Mouse (Mus musculus) embryo, embryonic 11.5 days (tissue): Measurements from ENCODE around the gene Lrp6.

ENCODE experiments used
- DNase-seq: peaks from one replicate; pipeline ENCODE4 v3.0.0-alpha.2; 2012; ENCODE audit warnings: low read depth, low spot score

Lrp6 gene

DNA sequence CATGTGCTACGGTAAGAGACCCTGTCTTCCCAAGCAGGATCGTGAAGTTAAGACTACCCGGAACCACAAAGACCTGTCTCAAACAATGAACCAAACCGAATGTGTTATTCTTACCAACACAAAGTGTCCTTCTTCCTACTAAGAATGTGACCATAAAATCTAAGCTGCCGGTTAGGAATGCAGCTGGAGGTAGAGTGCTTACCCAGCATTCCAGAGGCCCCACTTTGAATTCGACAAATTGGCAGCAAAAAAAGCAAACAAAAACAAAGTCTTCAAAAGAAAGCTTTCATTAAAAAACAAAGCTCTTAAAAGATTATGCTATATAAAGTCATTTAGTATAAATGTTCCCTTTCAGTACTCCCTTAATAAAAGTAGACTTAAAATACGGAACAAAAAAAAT is 31.6 kb downstream of the Lrp6 start:
- DNase-seq, result no peak

GRCm38 (mm10) chr6:134533021-134533420 is 33.7 kb downstream of the Lrp6 start:
- no peak for DNase-seq

DNA sequence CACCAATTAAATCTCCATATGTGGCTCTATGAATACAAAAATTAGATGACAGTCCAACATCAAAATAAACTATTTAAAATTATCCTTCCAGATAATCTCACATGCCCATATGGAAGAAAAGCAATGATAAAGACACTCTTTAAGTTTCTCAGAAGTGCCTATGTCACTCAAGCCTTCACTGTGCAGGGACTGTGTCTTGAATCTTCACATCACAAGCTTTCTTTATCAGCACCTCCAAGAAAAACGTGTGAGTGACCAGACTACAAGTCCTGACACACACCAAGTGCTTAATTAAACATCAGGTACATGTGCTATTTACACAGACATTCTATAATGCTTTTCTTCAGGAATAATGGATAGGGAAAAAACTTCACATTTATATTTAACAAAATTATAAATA is 34.8 kb downstream of the Lrp6 start:
- no peak for DNase-seq

DNA sequence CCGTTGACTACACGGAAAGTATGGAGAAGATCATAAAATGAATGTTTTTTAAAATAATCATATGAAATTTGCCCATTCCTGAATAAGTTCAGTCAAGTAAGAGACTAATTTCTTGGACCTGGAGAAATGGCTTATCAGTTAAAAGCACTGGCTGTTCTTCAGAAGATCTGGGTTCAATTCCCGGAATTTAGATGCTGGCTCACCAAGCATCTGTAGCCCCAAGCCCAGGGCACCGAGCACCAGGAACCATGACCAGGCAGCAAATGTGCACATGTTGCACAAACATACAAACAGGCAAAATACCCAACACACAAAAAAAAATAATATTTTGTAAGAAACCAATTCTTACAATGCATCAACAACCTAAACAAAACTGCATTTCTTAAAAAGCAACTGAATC is 37.4 kb downstream of the Lrp6 start:
- no peak for DNase-seq

- no peak for DNase-seq
These were observed 38.4 kb downstream of the Lrp6 start for GRCm38 (mm10) chr6:134528396-134528795.

DNA sequence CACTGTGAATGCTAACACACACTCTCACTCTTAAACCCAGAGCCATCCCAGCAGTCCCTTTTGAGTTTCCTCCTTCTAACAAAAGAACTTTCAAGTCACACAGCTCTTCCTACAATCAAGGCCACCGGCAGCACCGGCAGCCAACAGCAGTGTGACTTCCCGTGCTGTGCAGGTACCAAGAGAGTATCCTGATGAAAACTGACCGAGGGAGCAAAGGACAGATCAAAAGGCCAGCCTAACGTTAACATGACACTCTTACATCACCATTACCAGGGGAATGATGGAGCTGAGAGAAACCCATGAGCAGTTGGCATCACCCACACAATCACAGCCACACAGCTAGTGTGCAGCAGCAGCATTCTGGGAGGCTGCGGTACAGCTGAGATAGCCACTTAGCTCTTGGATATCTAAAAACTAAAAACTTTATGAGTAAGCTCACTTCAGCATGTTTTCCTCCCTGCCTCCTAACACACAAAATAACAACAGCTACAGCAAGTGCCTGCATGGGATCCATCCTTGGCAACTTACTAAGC is 39.1 kb downstream of the Lrp6 start:
- no peak for DNase-seq

- no peak for DNase-seq
These were observed 39.8 kb downstream of the Lrp6 start for GRCm38 (mm10) chr6:134526821-134527595.

- no peak for DNase-seq
These were observed 40.5 kb downstream of the Lrp6 start for GRCm38 (mm10) chr6:134526275-134526674.

GRCm38 (mm10) chr6:134521411-134521810 is 45.4 kb downstream of the Lrp6 start:
- no peak for DNase-seq

DNA sequence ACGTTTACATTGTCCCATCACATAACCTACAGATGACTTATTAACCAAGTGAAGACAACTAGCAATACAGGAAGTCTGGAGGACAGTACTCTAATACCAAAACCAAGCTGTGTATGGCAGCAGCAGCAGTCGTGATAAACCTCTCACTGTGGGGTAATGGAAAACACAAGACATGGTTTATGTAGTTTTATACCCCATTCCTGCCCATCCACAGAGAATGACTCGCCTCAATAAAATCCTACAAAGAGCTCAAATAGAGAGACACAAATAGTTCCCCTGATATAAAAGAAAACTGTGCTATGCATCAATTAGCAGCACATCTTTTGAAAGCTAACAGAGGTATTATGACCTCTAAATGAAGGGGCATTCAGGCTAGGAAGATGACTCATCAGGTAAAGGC is 45.9 kb downstream of the Lrp6 start:
- no peak for DNase-seq

- no peak for DNase-seq
These were observed 48.3 kb downstream of the Lrp6 start for GRCm38 (mm10) chr6:134518450-134518849.

GRCm38 (mm10) chr6:134517141-134517540 is 49.6 kb downstream of the Lrp6 start:
- no peak for DNase-seq

GRCm38 (mm10) chr6:134515416-134515815 is 51.3 kb downstream of the Lrp6 start:
- no peak for DNase-seq

DNA sequence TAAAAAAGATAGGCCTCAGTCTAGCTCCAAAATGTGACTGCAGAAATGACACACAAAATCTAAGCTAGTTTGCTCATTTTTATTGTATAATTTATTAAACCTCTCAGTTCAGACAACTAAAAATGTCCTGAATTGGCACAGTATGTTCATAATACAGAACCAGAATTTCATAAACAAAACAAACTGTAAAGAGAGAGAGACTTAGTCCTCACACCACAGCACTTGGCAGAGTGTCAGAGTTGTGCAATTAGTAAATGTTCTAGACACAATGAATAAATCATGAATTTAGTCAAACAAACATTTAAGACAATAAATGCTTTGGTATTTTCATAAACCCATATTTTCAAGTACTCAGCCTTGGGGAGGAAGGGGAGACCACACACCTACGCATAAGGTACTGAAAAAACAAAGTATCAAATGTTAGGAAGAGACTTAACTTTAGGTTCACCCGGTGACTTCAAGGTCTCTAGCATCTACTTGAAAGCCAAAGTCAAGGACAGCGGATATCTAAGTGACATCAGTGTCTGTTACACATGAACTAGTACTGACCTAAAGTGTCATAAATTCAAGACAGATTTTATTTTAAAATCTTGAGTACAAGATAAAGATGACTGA is 52.8 kb downstream of the Lrp6 start:
- no peak for DNase-seq

- DNase-seq, result no peak
These were observed 53.8 kb downstream of the Lrp6 start for GRCm38 (mm10) chr6:134513011-134513410.

DNA sequence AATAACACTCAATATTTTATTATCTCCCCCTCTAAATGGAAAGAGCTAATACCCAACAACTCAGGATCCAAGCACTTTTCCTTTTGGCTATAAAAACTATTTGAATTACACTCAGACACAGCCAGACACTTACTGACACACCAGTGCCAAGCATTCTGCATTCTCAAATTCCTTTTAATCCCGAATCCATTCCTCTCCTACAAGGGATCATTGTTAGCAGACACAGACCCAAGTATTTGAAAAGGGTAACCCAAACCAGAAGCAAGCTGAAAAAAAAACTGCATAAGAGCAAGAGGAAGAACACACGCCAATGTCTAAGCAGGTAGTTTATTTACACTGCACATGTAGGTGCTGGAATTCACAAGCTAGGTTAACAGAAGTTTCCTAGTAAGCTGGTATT is 54.3 kb downstream of the Lrp6 start:
- DNase-seq, result no peak

DNA sequence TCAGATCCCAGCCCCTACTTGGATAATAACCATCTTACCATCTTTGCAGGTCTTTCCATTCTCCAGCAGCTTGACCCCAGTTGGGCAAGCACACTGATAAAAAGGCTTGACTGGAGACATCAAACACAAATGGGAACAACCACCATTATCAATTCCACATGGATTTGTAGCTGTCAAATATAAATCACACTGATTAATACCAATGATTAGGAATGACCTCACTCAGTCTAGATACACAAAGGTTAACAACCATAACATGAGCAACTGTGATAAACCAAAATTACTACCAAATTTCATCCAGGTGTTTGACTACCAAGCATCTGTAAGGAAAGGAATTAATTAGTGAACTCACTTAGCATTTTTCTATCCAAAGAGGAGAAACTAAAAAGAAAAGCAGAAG is 55.6 kb downstream of the Lrp6 start:
- no peak for DNase-seq

DNA sequence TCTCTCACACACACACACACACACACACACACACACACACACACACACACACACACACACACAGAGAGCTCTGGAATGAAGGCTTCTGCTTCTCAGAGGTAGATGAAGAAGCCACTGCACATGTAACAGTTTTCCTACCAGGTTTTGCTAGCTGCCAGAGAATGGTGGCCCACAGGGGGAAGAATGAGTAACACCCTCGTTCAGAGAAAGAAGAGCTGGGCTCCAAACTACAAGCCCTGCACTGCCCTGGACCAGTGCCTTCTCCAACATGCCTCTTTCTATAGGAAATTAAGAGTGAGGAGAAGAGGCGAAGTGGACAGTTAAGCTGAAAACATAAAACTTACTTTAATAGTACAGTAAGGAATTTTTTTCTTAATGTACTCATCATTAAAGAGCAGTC is 56.5 kb downstream of the Lrp6 start:
- DNase-seq, result no peak

GRCm38 (mm10) chr6:134509731-134510226 is 57.0 kb downstream of the Lrp6 start:
- no peak for DNase-seq

- no peak for DNase-seq
These were observed 61.9 kb downstream of the Lrp6 start for GRCm38 (mm10) chr6:134504866-134505265.

- DNase-seq, result no peak
These were observed 64.4 kb downstream of the Lrp6 start for GRCm38 (mm10) chr6:134502335-134502734.

GRCm38 (mm10) chr6:134500381-134501162 is 66.2 kb downstream of the Lrp6 start:
- no peak for DNase-seq
